Mouse (Mus musculus): ENCODE data around the gene Magi2.

Gene Magi2

GRCm38 (mm10) chr5:19465383-19465782 is 238.5 kb downstream of the Magi2 start:
- WGBS, result 52% methylated on average over 2 of the region's 2 CpGs

- WGBS, result 68% methylated on average over 4 of the region's 4 CpGs
These were observed 246.1 kb downstream of the Magi2 start for GRCm38 (mm10) chr5:19472851-19473439.

- 79% methylated on average over 3 of the region's 3 CpGs for WGBS
These were observed 256.1 kb downstream of the Magi2 start for GRCm38 (mm10) chr5:19482981-19483380.

- 43% methylated on average over 7 of the region's 7 CpGs for WGBS
These were observed 261.1 kb downstream of the Magi2 start for GRCm38 (mm10) chr5:19487947-19488346.

GRCm38 (mm10) chr5:19501005-19501404 is 274.2 kb downstream of the Magi2 start:
- 28% methylated on average over 3 of the region's 3 CpGs for WGBS

- WGBS, result 37% methylated on average over 2 of the region's 2 CpGs
These were observed 312.5 kb downstream of the Magi2 start for GRCm38 (mm10) chr5:19539348-19539747.

- WGBS, result 39% methylated on average over 4 of the region's 4 CpGs
These were observed 319.6 kb downstream of the Magi2 start for GRCm38 (mm10) chr5:19546424-19546823.

- 37% methylated on average over 2 of the region's 2 CpGs for WGBS
These were observed 320.1 kb downstream of the Magi2 start for GRCm38 (mm10) chr5:19546900-19547299.

- WGBS, result 35% methylated on average over 3 of the region's 3 CpGs
These were observed 326.7 kb downstream of the Magi2 start for GRCm38 (mm10) chr5:19553510-19553909.

GRCm38 (mm10) chr5:19565636-19566035 is 338.8 kb downstream of the Magi2 start:
- WGBS, result 76% methylated on average over 3 of the region's 3 CpGs

- WGBS, result 68% methylated on average over 1 of the region's 1 CpGs
These were observed 339.3 kb downstream of the Magi2 start for GRCm38 (mm10) chr5:19566136-19566535.

GRCm38 (mm10) chr5:19607700-19608099 is 380.9 kb downstream of the Magi2 start:
- WGBS, result 53% methylated on average over 5 of the region's 5 CpGs

GRCm38 (mm10) chr5:19611788-19612187 is 385.0 kb downstream of the Magi2 start:
- WGBS, result 86% methylated on average over 1 of the region's 1 CpGs

- WGBS, result 72% methylated on average over 5 of the region's 5 CpGs
These were observed 394.8 kb downstream of the Magi2 start for GRCm38 (mm10) chr5:19621678-19622077.

- 92% methylated on average over 1 of the region's 1 CpGs for WGBS
These were observed 407.1 kb downstream of the Magi2 start for GRCm38 (mm10) chr5:19633976-19634375.

- WGBS, result 77% methylated on average over 2 of the region's 2 CpGs
These were observed 411.0 kb downstream of the Magi2 start for GRCm38 (mm10) chr5:19637789-19638188.

GRCm38 (mm10) chr5:19655986-19656385 is 429.1 kb downstream of the Magi2 start:
- WGBS, result 82% methylated on average over 1 of the region's 1 CpGs

GRCm38 (mm10) chr5:19666416-19666815 is 439.6 kb downstream of the Magi2 start:
- 80% methylated on average over 5 of the region's 5 CpGs for WGBS

- 93% methylated on average over 2 of the region's 2 CpGs for WGBS
These were observed 490.5 kb downstream of the Magi2 start for GRCm38 (mm10) chr5:19717296-19717695.

GRCm38 (mm10) chr5:19745376-19745775 is 518.5 kb downstream of the Magi2 start:
- WGBS, result 49% methylated on average over 2 of the region's 2 CpGs

GRCm38 (mm10) chr5:19745916-19746315 is 519.1 kb downstream of the Magi2 start:
- WGBS, result 43% methylated on average over 6 of the region's 6 CpGs

GRCm38 (mm10) chr5:19746865-19747514 is 520.2 kb downstream of the Magi2 start:
- WGBS, result 21% methylated on average over 12 of the region's 12 CpGs

GRCm38 (mm10) chr5:19747631-19748030 is 520.8 kb downstream of the Magi2 start:
- WGBS, result 54% methylated on average over 3 of the region's 3 CpGs

GRCm38 (mm10) chr5:19779224-19779623 is 552.4 kb downstream of the Magi2 start:
- WGBS, result 56% methylated on average over 1 of the region's 1 CpGs
